Mouse (Mus musculus) retina, adult 2 months (tissue): ENCODE measurements around the gene Fkbp15.

Source experiments
- DNase-seq: peaks from one replicate; pipeline ENCODE4 v3.0.0-alpha.2; 2012; ENCODE audit warnings: low read depth, low spot score

Fkbp15 gene

GRCm38 (mm10) chr4:62372818-62373520 lies 12.6 kb upstream of the Fkbp15 start:
- DNase-seq: no peak

GRCm38 (mm10) chr4:62372410-62372809 lies 12.1 kb upstream of the Fkbp15 start:
- no peak for DNase-seq

- DNase-seq: no peak
Measured at GRCm38 (mm10) chr4:62369091-62369490, 8.7 kb upstream of the Fkbp15 start.

GRCm38 (mm10) chr4:62367586-62367985 lies 7.2 kb upstream of the Fkbp15 start:
- no peak for DNase-seq

- DNase-seq: no peak
Measured at GRCm38 (mm10) chr4:62366291-62366690, 5.9 kb upstream of the Fkbp15 start.

- DNase-seq: no peak
Measured at GRCm38 (mm10) chr4:62364299-62364698, 4.0 kb upstream of the Fkbp15 start.

- no peak for DNase-seq
Measured at GRCm38 (mm10) chr4:62362437-62362836, 2.1 kb upstream of the Fkbp15 start.

GRCm38 (mm10) chr4:62361997-62362396 lies 1.6 kb upstream of the Fkbp15 start:
- no peak for DNase-seq

GRCm38 (mm10) chr4:62361571-62361970 lies 1.2 kb upstream of the Fkbp15 start:
- no peak for DNase-seq

- DNase-seq: no peak
Measured at GRCm38 (mm10) chr4:62360805-62361455, 582 bp upstream of the Fkbp15 start.

- DNase-seq: no peak
Measured at GRCm38 (mm10) chr4:62359256-62359775, 1.0 kb downstream of the Fkbp15 start.

- DNase-seq: no peak
Measured at GRCm38 (mm10) chr4:62357631-62358148, 2.7 kb downstream of the Fkbp15 start.

- DNase-seq: no peak
Measured at GRCm38 (mm10) chr4:62349371-62349770, 11.0 kb downstream of the Fkbp15 start.

- no peak for DNase-seq
Measured at GRCm38 (mm10) chr4:62348329-62348705, 12.0 kb downstream of the Fkbp15 start.

GRCm38 (mm10) chr4:62347605-62348328 lies 12.6 kb downstream of the Fkbp15 start:
- no peak for DNase-seq

- DNase-seq: no peak
Measured at GRCm38 (mm10) chr4:62345827-62346226, 14.5 kb downstream of the Fkbp15 start.

GRCm38 (mm10) chr4:62344000-62344399 lies 16.3 kb downstream of the Fkbp15 start:
- no peak for DNase-seq

GRCm38 (mm10) chr4:62338536-62338935 lies 21.8 kb downstream of the Fkbp15 start:
- DNase-seq: no peak

GRCm38 (mm10) chr4:62331977-62332376 lies 28.4 kb downstream of the Fkbp15 start:
- no peak for DNase-seq

GRCm38 (mm10) chr4:62328941-62329660 lies 31.2 kb downstream of the Fkbp15 start:
- no peak for DNase-seq

- DNase-seq: no peak
Measured at GRCm38 (mm10) chr4:62326111-62326510, 34.2 kb downstream of the Fkbp15 start.

- no peak for DNase-seq
Measured at GRCm38 (mm10) chr4:62322684-62323083, 37.7 kb downstream of the Fkbp15 start.
